Mouse (Mus musculus) lung, embryonic 14.5 days (tissue): ENCODE measurements around the gene Gemin4. TPM values are rescaled to one million over a fixed set of nuclear protein-coding genes. Genes with fewer than 3 reads are reported as not detected.

Experiments used
- ATAC-seq: fragments of 200-750 bp; cut with Nextera tagmentation; 2 replicates; pipeline ENCODE4 v1.8.0; 2017; ENCODE audit warnings: mild to moderate bottlenecking, moderate TSS enrichment, moderate library complexity; ENCODE audit not compliant: insufficient read depth
- DNase-seq: peaks from one replicate; pipeline ENCODE4 v3.0.0-alpha.2; 2015
- H3K27ac ChIP-seq: fragments of 300-500 bp; sonication (generic); 2 replicates; pipeline ENCODE4 v1.5.1; 2014; ENCODE audit warnings: low read depth, mild to moderate bottlenecking, moderate library complexity
- H3K27me3 ChIP-seq: fragments of 300-500 bp; sonication (generic); 2 replicates; pipeline ENCODE4 v1.6.1; 2014; ENCODE audit warnings: low read length, control low read depth; ENCODE audit not compliant: insufficient read depth
- H3K36me3 ChIP-seq: fragments of 300-500 bp; sonication (generic); 2 replicates; pipeline ENCODE4 v1.6.1; 2014; ENCODE audit warnings: control low read depth; ENCODE audit not compliant: insufficient read depth
- H3K4me1 ChIP-seq: fragments of 300-500 bp; sonication (generic); 2 replicates; pipeline ENCODE4 v1.6.1; 2014; ENCODE audit warnings: antibody characterized with exemption, control low read depth; ENCODE audit not compliant: insufficient read depth
- H3K4me2 ChIP-seq: fragments of 300-500 bp; sonication (generic); 2 replicates; pipeline ENCODE4 v1.6.1; 2014; ENCODE audit warnings: mild to moderate bottlenecking
- H3K4me3 ChIP-seq: fragments of 300-500 bp; sonication (generic); 2 replicates; pipeline ENCODE4 v1.5.1; 2014; ENCODE audit warnings: low read depth, low read length
- H3K9ac ChIP-seq: fragments of 300-500 bp; sonication (generic); 2 replicates; pipeline ENCODE4 v1.6.1; 2014
- H3K9me3 ChIP-seq: fragments of 300-500 bp; sonication (generic); 2 replicates; pipeline ENCODE4 v1.6.1; 2016; ENCODE audit warnings: low read depth, low read length, control low read depth
- CTCF ChIP-seq: IDR thresholded peaks from 2 replicates; pipeline ENCODE4 v1.5.1; 2016; ENCODE audit warnings: antibody characterized with exemption, low read depth
- WGBS: fragments of 180-500 bp; shearing (Covaris S2); extraction: QIAGEN DNeasy Blood & Tissue Kit; methylation state at CpG from one replicate; pipeline ENCODE4 v1.1.7; 2014; 5-methylcytosine and 5-hydroxymethylcytosine counted together
- polyA plus RNA-seq: library from polyadenylated mRNA; unstranded; fragments of >200 nt; fragmentation: Nextera tagmentation; extraction: Ambion mirVana; gene quantifications from 2 replicates; pipeline ENCODE4 v1.2.1, GENCODE M21; 2014

Gemin4 gene
- polyA plus RNA-seq, 1 experiment from 2014 or later, result 45.8 TPM

- no peak for TF ChIP-seq CTCF
- H3K36me3 ChIP-seq, result no peaks in the 10 kb centered on the region
- H3K4me1 ChIP-seq, result no peaks in the 10 kb centered on the region
- 31% methylated on average over 8 of the region's 8 CpGs for WGBS
- H3K4me3 ChIP-seq, result no peak overlapping the region
- no peak overlapping the region for H3K27ac ChIP-seq
- H3K4me2 ChIP-seq, result peak overlapping the region; percentile 32
- no peak for DNase-seq
- no peaks in the 10 kb centered on the region for H3K9me3 ChIP-seq
- H3K27me3 ChIP-seq, result no peaks in the 10 kb centered on the region
- no peak for ATAC-seq
- no peak overlapping the region for H3K9ac ChIP-seq
These were observed 20.4 kb downstream of the Gemin4 start for GRCm38 (mm10) chr11:76196977-76197469.

DNA sequence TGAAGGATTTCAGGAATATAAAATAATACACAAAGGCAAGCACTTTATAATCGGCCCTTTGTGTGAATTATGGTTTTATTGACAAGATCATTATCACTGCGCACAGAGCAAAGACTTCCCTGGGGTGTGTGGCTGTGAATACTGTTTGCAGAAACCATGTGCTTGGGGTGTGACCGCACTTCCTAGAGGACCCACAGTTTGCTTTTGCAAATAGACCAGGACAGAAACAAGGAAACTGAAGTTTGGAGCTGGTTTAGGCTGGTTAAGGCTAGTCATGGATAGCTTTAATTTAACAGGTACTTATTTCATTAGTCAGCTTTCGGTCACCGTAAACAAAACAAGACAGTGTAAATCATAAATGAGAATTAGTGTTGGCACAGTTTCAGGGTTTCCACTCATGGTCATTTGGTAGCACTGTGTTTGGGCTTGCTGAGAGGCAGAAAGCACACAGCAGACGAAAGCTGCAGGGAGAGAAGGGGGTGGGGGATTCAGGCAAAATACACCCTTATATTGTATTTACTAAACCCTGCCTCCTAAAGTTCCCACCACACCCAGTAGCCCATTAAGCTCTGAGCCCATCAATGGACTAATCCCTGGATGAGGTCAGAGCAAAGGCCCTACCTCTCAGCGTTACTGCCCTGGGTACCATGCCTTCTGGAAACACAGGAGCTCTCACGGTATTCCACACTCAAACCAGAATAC is 21.0 kb downstream of the Gemin4 start:
- Histone ChIP-seq H3K9ac (no peak overlapping the region), H3K4me3 (no peak overlapping the region), H3K9me3 (no peaks in the 10 kb centered on the region), H3K4me2 (peak overlapping the region; percentile 32), H3K27ac (no peak overlapping the region), H3K4me1 (no peaks in the 10 kb centered on the region), H3K36me3 (no peaks in the 10 kb centered on the region), H3K27me3 (no peaks in the 10 kb centered on the region)
- 55% methylated on average over 8 of the region's 8 CpGs for WGBS
- ATAC-seq, result no peak
- DNase-seq, result peak; percentile 6
- no peak for TF ChIP-seq CTCF

- no peaks in the 10 kb centered on the region for H3K4me1 ChIP-seq
- H3K27me3 ChIP-seq, result no peaks in the 10 kb centered on the region
- no peaks in the 10 kb centered on the region for H3K36me3 ChIP-seq
- no peak overlapping the region for H3K27ac ChIP-seq
- no peak overlapping the region for H3K4me3 ChIP-seq
- 0 out of 2 replicates have a peak, but pooled peaks have one; percentile 12 for TF ChIP-seq CTCF
- H3K4me2 ChIP-seq, result no peak overlapping the region
- DNase-seq, result no peak
- no peak overlapping the region for H3K9ac ChIP-seq
- no peaks in the 10 kb centered on the region for H3K9me3 ChIP-seq
- 75% methylated on average over 6 of the region's 6 CpGs for WGBS
- no peak for ATAC-seq
These were observed 30.6 kb downstream of the Gemin4 start for GRCm38 (mm10) chr11:76186908-76187307.

DNA sequence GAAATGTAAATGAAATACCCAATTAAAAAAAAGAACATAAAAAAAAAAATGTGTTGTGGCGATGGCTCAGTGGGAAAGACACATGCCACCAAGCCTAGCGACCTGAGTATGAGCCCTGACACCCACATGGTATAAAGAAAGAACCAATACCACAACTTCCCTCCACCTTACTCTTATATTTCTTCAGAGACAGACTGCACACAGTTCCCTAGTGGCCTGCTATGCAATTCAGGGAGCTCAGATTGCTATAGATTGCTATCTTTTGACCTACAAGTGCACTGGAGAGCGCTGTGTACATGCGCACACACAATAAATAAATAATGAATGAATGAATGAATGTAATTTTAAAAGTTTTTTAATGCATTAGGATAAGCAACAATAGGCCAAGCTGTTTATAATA is 33.7 kb downstream of the Gemin4 start:
- Histone ChIP-seq H3K9ac (no peak overlapping the region), H3K27me3 (no peaks in the 10 kb centered on the region), H3K9me3 (no peaks in the 10 kb centered on the region), H3K4me1 (no peaks in the 10 kb centered on the region), H3K27ac (no peak overlapping the region), H3K36me3 (no peaks in the 10 kb centered on the region), H3K4me3 (no peak overlapping the region), H3K4me2 (no peak overlapping the region)
- no peak for ATAC-seq
- no peak for DNase-seq
- 78% methylated on average over 4 of the region's 4 CpGs for WGBS
- no peak for TF ChIP-seq CTCF

DNA sequence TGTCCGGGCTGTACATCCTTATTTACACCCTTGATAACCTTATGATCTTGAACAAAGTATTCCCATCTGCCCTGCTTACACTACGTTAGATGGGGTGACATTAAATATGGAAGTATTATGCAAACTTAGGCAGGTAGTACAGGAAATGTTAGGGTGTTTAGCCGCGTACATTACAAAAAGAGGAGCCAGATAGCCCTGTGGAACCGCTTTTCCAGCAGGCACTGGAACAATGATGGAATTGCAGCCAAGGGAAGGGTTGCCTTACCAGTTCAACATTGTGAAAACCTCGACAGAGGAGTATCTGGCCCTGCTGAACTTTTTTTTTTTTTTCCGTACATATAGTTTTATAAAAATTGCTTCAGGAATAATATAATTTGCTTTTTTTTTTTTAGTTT is 37.3 kb downstream of the Gemin4 start:
- H3K4me1 ChIP-seq, result 0 out of 2 replicates have a peak, but pooled peaks cover 3% of the 10 kb centered on the region
- TF ChIP-seq CTCF, result no peak

GRCm38 (mm10) chr11:76179495-76180145 is 37.8 kb downstream of the Gemin4 start, which contains the start of the genes Vps53 and Fam57a:
Vps53 (minus strand) TSS chr11:76179647.
Fam57a (plus strand) TSS chr11:76179671.
- no peaks in the 10 kb centered on the region for H3K9me3 ChIP-seq
- 0 out of 2 replicates have a peak within 1 kb of the TSS, but pooled peaks have one; percentile 22 for H3K27ac ChIP-seq
- 0 out of 2 replicates have a peak, but pooled peaks cover 3% of the 10 kb centered on the region for H3K4me1 ChIP-seq
- peak; percentile 91 for DNase-seq
- 0 out of 2 replicates have a peak, but pooled peaks cover 8% of the 10 kb centered on the region for H3K36me3 ChIP-seq
- WGBS, result under 1% methylated on average over 37 of the region's 37 CpGs
- peak within 1 kb of the TSS; percentile 67 for H3K4me2 ChIP-seq
- peak within 1 kb of the TSS; percentile 60 for H3K9ac ChIP-seq
- H3K4me3 ChIP-seq, result peak within 1 kb of the TSS; percentile 66
- no peak for TF ChIP-seq CTCF
- no peaks in the 10 kb centered on the region for H3K27me3 ChIP-seq
- peak; percentile 90 for ATAC-seq

More for the DNA sequence above, 37.3 kb downstream of the Gemin4 start:
- Histone ChIP-seq H3K36me3 (0 out of 2 replicates have a peak, but pooled peaks cover 8% of the 10 kb centered on the region), H3K27me3 (no peaks in the 10 kb centered on the region), H3K4me3 (peak overlapping the region; percentile 66), H3K4me2 (peak overlapping the region; percentile 67), H3K27ac (no peak overlapping the region), H3K9me3 (no peaks in the 10 kb centered on the region), H3K9ac (peak overlapping the region; percentile 60)
- no peak for ATAC-seq
- no peak for DNase-seq
- 16% methylated on average over 7 of the region's 7 CpGs for WGBS
